Mouse (Mus musculus): ENCODE data around the gene Olfr920. TPM values are rescaled to one million over a fixed set of nuclear protein-coding genes. Genes with fewer than 3 reads are reported as not detected.

Olfr920 gene
- 1 to 10 TPM in 1 of 2 experiments, under 1 TPM in 1; 0.17 to 1.5 TPM for polyA plus RNA-seq (2017; shearing (Covaris generic))

GRCm38 (mm10) chr9:38751999-38752398 is at the start of gene Olfr920:
Gene Olfr920, plus strand, starts transcription at chr9:38752299.

GRCm38 (mm10) chr9:38718102-38718501 is 34.0 kb upstream of the Olfr920 start, which contains the start of gene Vwa5a:
Gene Vwa5a, plus strand, starts transcription at chr9:38718268.

GRCm38 (mm10) chr9:38772768-38773167 is 20.7 kb downstream of the Olfr920 start, which contains the start of gene Olfr921:
Gene Olfr921, plus strand, starts transcription at chr9:38773068.

Other genes with a start within 250 kb of the Olfr920 start
- gene Olfr911-ps1, start 230.7 kb upstream of the Olfr920 start, polyA plus RNA-seq (2017; shearing (Covaris generic)), result 1 to 10 TPM in 1 of 2 experiments, under 1 TPM in 1; 0.11 to 3.0 TPM
- gene Olfr910, start 214.4 kb upstream of the Olfr920 start, polyA plus RNA-seq (2017; shearing (Covaris generic)), result not detected
- gene Olfr912, start 172.1 kb upstream of the Olfr920 start, polyA plus RNA-seq (2017; shearing (Covaris generic)), result under 1 TPM; 0.11 to 0.61 TPM
- gene Olfr913, start 159.5 kb upstream of the Olfr920 start, polyA plus RNA-seq (2017; shearing (Covaris generic)), result not detected
- gene Olfr914, start 147.2 kb upstream of the Olfr920 start, polyA plus RNA-seq (2017; shearing (Covaris generic)), result under 1 TPM in 1 of 2 experiments, not detected in 1; 0.11 TPM
- gene Olfr916, start 92.4 kb upstream of the Olfr920 start, polyA plus RNA-seq (2017; shearing (Covaris generic)), result under 1 TPM; 0.30 to 0.87 TPM
- gene Olfr917, start 86.5 kb upstream of the Olfr920 start, polyA plus RNA-seq (2017; shearing (Covaris generic)), result not detected
- gene Olfr918, start 77.7 kb upstream of the Olfr920 start, polyA plus RNA-seq (2017; shearing (Covaris generic)), result under 1 TPM in 1 of 2 experiments, not detected in 1; 0.04 TPM
- gene Olfr919, start 48.6 kb upstream of the Olfr920 start, polyA plus RNA-seq (2017; shearing (Covaris generic)), result not detected
- 10 to 100 TPM; 36.6 to 44.6 TPM for gene Vwa5a, start 34.0 kb upstream of the Olfr920 start, polyA plus RNA-seq (2017; shearing (Covaris generic))
- under 1 TPM in 1 of 2 experiments, not detected in 1; 0.09 TPM for gene Olfr921, start 20.8 kb downstream of the Olfr920 start, polyA plus RNA-seq (2017; shearing (Covaris generic))
- gene Olfr922, start 62.3 kb downstream of the Olfr920 start, polyA plus RNA-seq (2017; shearing (Covaris generic)), result not detected
- 1 to 10 TPM in 1 of 2 experiments, not detected in 1; 1.5 TPM for gene Olfr923, start 74.2 kb downstream of the Olfr920 start, polyA plus RNA-seq (2017; shearing (Covaris generic))
- gene Olfr924, start 92.2 kb downstream of the Olfr920 start, polyA plus RNA-seq (2017; shearing (Covaris generic)), result not detected
- under 1 TPM in 1 of 2 experiments, not detected in 1; 0.31 TPM for gene Olfr26, start 102.8 kb downstream of the Olfr920 start, polyA plus RNA-seq (2017; shearing (Covaris generic))
- not detected for gene Olfr926, start 124.8 kb downstream of the Olfr920 start, polyA plus RNA-seq (2017; shearing (Covaris generic))
- not detected for gene Olfr930, start 177.5 kb downstream of the Olfr920 start, polyA plus RNA-seq (2017; shearing (Covaris generic))
- gene Olfr933, start 220.0 kb downstream of the Olfr920 start, polyA plus RNA-seq (2017; shearing (Covaris generic)), result under 1 TPM in 1 of 2 experiments, not detected in 1; 0.18 TPM
- gene Olfr934, start 236.0 kb downstream of the Olfr920 start, polyA plus RNA-seq (2017; shearing (Covaris generic)), result not detected
- under 1 TPM in 1 of 2 experiments, not detected in 1; 0.16 TPM for gene Olfr935, start 247.4 kb downstream of the Olfr920 start, polyA plus RNA-seq (2017; shearing (Covaris generic))

Measured in inflammation-experienced regulatory T-cells (primary cell).